Mouse (Mus musculus) liver, embryonic 15.5 days (tissue): ENCODE results near the gene Alg14. TPM values are rescaled to one million over a fixed set of nuclear protein-coding genes. Genes with fewer than 3 reads are reported as not detected.

Experiments
- ATAC-seq: fragments of 200-750 bp; cut with Nextera tagmentation; 2 replicates; pipeline ENCODE4 v1.8.0; 2017; ENCODE audit warnings: moderate number of reproducible peaks, mild to moderate bottlenecking, moderate library complexity; ENCODE audit not compliant: insufficient read depth
- H3K27ac ChIP-seq: fragments of 300-500 bp; sonication (generic); replicated peaks from 2 replicates; pipeline ENCODE4 v1.5.1; 2015; ENCODE audit warnings: mild to moderate bottlenecking, inconsistent platforms
- H3K27me3 ChIP-seq: fragments of 300-500 bp; sonication (generic); 2 replicates; pipeline ENCODE4 v1.6.1; 2015; ENCODE audit warnings: mild to moderate bottlenecking, inconsistent platforms
- H3K36me3 ChIP-seq: fragments of 300-500 bp; sonication (generic); replicated peaks from 2 replicates; pipeline ENCODE4 v1.6.1; 2015; ENCODE audit warnings: moderate library complexity, mild to moderate bottlenecking, inconsistent platforms
- H3K4me1 ChIP-seq: fragments of 300-500 bp; sonication (generic); replicated peaks from 2 replicates; pipeline ENCODE4 v1.6.1; 2015; ENCODE audit warnings: inconsistent platforms
- H3K4me2 ChIP-seq: fragments of 300-500 bp; sonication (generic); 2 replicates; pipeline ENCODE4 v1.6.1; 2015; ENCODE audit warnings: moderate library complexity, mild to moderate bottlenecking, inconsistent platforms
- H3K4me3 ChIP-seq: fragments of 300-500 bp; sonication (generic); replicated peaks from 2 replicates; pipeline ENCODE4 v1.5.1; 2015; ENCODE audit warnings: mild to moderate bottlenecking, inconsistent platforms
- H3K9ac ChIP-seq: fragments of 300-500 bp; sonication (generic); 2 replicates; pipeline ENCODE4 v1.6.1; 2015; ENCODE audit warnings: moderate library complexity, mild to moderate bottlenecking, inconsistent platforms
- H3K9me3 ChIP-seq: fragments of 300-500 bp; sonication (generic); replicated peaks from 2 replicates; pipeline ENCODE4 v1.6.1; 2016; ENCODE audit warnings: inconsistent platforms
- WGBS: fragments of 180-500 bp; shearing (Covaris S2); methylation state at CpG from one replicate; pipeline ENCODE4 v1.1.7; 2015; ENCODE audit warnings: mixed read lengths; ENCODE audit not compliant: insufficient replicate concordance; 5-methylcytosine and 5-hydroxymethylcytosine counted together
- polyA plus RNA-seq: library from polyadenylated mRNA; unstranded; fragments of >200 nt; fragmentation: Nextera tagmentation; extraction: Ambion mirVana; gene quantifications from 2 replicates; pipeline ENCODE4 v1.2.1, GENCODE M21; 2015

Alg14 gene
- polyA plus RNA-seq, 1 experiment from 2014 or later = 13.5 TPM

GRCm38 (mm10) chr3:121387471-121388009 is 96.0 kb downstream of the Alg14 start:
- H3K9me3 ChIP-seq = no peaks in the 10 kb centered on the region
- H3K4me3 ChIP-seq = no peak overlapping the region
- H3K36me3 ChIP-seq = no peaks in the 10 kb centered on the region
- ATAC-seq = no peak
- no peak overlapping the region for H3K27ac ChIP-seq
- H3K4me2 ChIP-seq = no peak overlapping the region
- no peak overlapping the region for H3K9ac ChIP-seq
- H3K4me1 ChIP-seq = peaks cover 13% of the 10 kb centered on the region; the same call in 1 of the 2 replicates
- H3K27me3 ChIP-seq = no peaks in the 10 kb centered on the region
- WGBS = 59% methylated on average over 3 of the region's 3 CpGs

GRCm38 (mm10) chr3:121389366-121389765 is 97.8 kb downstream of the Alg14 start:
- Histone ChIP-seq H3K27ac (no peak overlapping the region), H3K36me3 (no peaks in the 10 kb centered on the region), H3K27me3 (no peaks in the 10 kb centered on the region), H3K9ac (no peak overlapping the region), H3K4me1 (peaks cover 13% of the 10 kb centered on the region; the same call in 1 of the 2 replicates), H3K4me2 (no peak overlapping the region), H3K4me3 (no peak overlapping the region), H3K9me3 (no peaks in the 10 kb centered on the region)
- no peak for ATAC-seq
- 35% methylated on average over 8 of the region's 8 CpGs for WGBS

DNA sequence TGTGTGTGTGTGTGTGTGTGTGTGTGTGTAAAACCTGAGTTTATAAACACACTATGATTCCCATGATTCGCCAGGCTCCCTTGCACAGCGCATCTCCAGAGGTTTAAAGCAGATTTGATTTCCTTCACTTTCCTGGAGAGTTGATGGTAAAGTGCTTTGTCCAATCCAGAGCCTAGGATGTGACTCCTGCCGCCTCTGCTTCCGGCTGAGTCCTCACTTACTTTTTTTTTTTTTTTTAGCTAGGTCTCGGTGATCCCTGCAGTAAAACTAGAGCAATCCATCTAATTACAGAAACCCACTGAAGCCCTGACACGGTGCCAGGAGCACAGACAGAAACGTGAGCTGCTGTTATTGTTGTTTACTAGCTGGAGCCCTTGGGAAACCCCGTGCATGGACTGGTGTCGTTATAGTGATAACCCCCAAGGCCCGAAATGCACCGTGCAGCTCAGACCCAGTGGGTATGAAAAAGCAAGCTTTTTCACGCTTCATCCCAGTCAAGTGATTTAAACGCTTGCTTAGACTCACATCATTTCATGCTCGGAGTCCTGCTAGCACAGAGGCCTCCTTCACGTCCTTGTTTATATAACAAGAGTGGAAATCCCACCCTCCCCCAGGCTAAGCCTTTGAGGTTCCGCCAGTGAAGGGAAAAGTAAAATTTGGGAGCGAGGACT is 98.4 kb downstream of the Alg14 start:
- no peak overlapping the region for H3K9ac ChIP-seq
- no peaks in the 10 kb centered on the region for H3K9me3 ChIP-seq
- ATAC-seq = no peak
- peaks cover 13% of the 10 kb centered on the region; the same call in 1 of the 2 replicates for H3K4me1 ChIP-seq
- H3K4me3 ChIP-seq = no peak overlapping the region
- H3K36me3 ChIP-seq = no peaks in the 10 kb centered on the region
- 55% methylated on average over 17 of the region's 17 CpGs for WGBS
- H3K4me2 ChIP-seq = 0 out of 2 replicates have a peak overlapping the region, but pooled peaks have one; percentile 1
- H3K27ac ChIP-seq = no peak overlapping the region
- H3K27me3 ChIP-seq = no peaks in the 10 kb centered on the region

DNA sequence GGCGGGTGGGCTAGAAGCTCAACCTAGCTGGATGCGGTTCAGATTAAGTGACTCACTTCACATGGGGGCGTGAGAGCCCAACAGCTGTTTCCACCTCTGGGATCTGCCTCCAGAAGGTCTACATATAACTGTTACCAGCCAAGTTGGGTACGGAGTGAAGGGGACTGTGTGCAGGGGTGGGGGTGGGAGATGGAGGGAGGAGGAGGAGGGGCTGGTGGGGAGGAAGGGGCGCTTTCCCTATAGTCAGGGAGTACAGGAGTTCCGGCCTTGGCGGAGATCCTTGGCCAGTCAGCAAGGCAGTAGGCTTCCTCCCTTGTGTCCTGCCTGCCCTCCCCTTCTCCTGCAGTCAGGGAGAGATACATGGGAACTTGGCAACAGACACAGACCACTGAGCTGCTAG is 99.2 kb downstream of the Alg14 start:
- peaks cover 13% of the 10 kb centered on the region; the same call in 1 of the 2 replicates for H3K4me1 ChIP-seq
- H3K27me3 ChIP-seq = no peaks in the 10 kb centered on the region
- no peak overlapping the region for H3K4me2 ChIP-seq
- H3K36me3 ChIP-seq = no peaks in the 10 kb centered on the region
- WGBS = 67% methylated on average over 7 of the region's 7 CpGs
- no peak for ATAC-seq
- H3K27ac ChIP-seq = no peak overlapping the region
- H3K4me3 ChIP-seq = no peak overlapping the region
- H3K9ac ChIP-seq = no peak overlapping the region
- H3K9me3 ChIP-seq = no peaks in the 10 kb centered on the region

DNA sequence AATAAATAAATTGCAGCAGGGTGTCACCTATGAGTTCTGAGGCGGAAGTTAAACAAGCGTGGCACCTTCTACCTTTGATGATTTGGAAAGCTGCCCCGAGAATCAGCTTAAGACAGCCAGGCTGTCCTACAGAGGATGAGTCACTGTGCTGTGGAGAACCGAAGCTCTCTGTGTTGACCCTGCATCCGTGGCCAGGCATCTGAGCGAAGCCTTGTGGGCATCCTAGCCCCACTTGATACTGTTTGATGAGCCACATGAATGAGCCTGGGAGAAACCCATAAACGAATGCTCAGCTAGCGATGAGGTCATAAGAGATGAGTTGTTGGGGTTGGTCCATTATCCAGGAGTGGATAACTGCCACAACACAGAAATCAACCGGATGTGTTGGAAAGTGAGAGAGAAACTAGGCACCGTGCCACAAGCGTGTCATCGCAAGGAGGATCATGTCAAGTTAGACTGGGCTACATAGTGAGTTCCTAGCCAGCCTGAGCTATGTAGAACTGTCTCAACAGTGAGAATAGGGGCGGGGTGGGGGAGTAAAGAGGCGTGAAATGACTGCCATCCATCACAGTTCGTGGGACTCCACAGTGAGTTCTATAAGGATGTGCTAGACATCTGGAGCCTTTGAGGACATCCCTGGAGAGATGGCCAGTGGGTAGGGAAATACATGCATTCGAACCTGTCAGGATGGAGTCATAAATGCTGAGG is 104.2 kb downstream of the Alg14 start:
- H3K27ac ChIP-seq = no peak overlapping the region
- peaks cover 5% of the 10 kb centered on the region; the same call in 1 of the 2 replicates for H3K4me1 ChIP-seq
- H3K4me3 ChIP-seq = no peak overlapping the region
- no peak overlapping the region for H3K9ac ChIP-seq
- H3K4me2 ChIP-seq = no peak overlapping the region
- WGBS = 72% methylated on average over 16 of the region's 16 CpGs
- H3K9me3 ChIP-seq = no peaks in the 10 kb centered on the region
- ATAC-seq = no peak
- no peaks in the 10 kb centered on the region for H3K27me3 ChIP-seq
- no peaks in the 10 kb centered on the region for H3K36me3 ChIP-seq

GRCm38 (mm10) chr3:121396561-121396960 is 105.0 kb downstream of the Alg14 start:
- Histone ChIP-seq H3K4me1 (peaks cover 5% of the 10 kb centered on the region; the same call in 1 of the 2 replicates), H3K36me3 (no peaks in the 10 kb centered on the region), H3K4me3 (no peak overlapping the region), H3K9ac (no peak overlapping the region), H3K9me3 (no peaks in the 10 kb centered on the region), H3K27ac (no peak overlapping the region), H3K27me3 (no peaks in the 10 kb centered on the region), H3K4me2 (no peak overlapping the region)
- ATAC-seq = no peak
- 66% methylated on average over 7 of the region's 7 CpGs for WGBS

DNA sequence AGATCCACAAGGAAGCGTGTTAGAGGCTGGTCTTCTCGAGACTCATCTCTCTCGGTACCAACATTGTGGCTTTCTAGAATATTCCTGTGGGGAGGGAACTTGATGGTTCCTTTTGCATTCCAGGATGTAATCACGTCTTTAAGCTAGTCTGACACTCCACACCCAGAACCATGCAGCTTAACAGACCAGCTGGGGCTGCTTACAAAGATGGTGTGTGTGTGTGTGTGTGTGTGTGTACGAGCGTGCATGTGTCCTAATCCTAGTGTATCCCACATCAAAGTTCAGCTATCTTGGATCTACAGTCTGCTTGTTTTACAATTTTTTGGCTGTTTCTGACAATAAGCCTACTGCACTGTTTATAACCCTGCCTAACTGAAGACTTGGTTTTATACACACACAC is 105.4 kb downstream of the Alg14 start:
- H3K4me2 ChIP-seq = no peak overlapping the region
- H3K27me3 ChIP-seq = no peaks in the 10 kb centered on the region
- H3K36me3 ChIP-seq = no peaks in the 10 kb centered on the region
- no peaks in the 10 kb centered on the region for H3K9me3 ChIP-seq
- H3K9ac ChIP-seq = no peak overlapping the region
- H3K4me1 ChIP-seq = peaks cover 5% of the 10 kb centered on the region; the same call in 1 of the 2 replicates
- H3K27ac ChIP-seq = no peak overlapping the region
- no peak for ATAC-seq
- H3K4me3 ChIP-seq = no peak overlapping the region
- WGBS = 62% methylated on average over 6 of the region's 6 CpGs

GRCm38 (mm10) chr3:121401384-121401783 is 109.8 kb downstream of the Alg14 start:
- Histone ChIP-seq H3K36me3 (no peaks in the 10 kb centered on the region), H3K9me3 (no peaks in the 10 kb centered on the region), H3K4me3 (no peak overlapping the region), H3K27ac (no peak overlapping the region), H3K4me2 (no peak overlapping the region), H3K4me1 (0 out of 2 replicates have a peak, but pooled peaks cover 2% of the 10 kb centered on the region), H3K9ac (no peak overlapping the region), H3K27me3 (no peaks in the 10 kb centered on the region)
- ATAC-seq = no peak
- WGBS = 55% methylated on average over 4 of the region's 4 CpGs

GRCm38 (mm10) chr3:121402096-121402495 is 110.5 kb downstream of the Alg14 start:
- 65% methylated on average over 6 of the region's 6 CpGs for WGBS
- no peak overlapping the region for H3K27ac ChIP-seq
- H3K9ac ChIP-seq = no peak overlapping the region
- no peaks in the 10 kb centered on the region for H3K36me3 ChIP-seq
- no peak overlapping the region for H3K4me2 ChIP-seq
- no peak overlapping the region for H3K4me3 ChIP-seq
- ATAC-seq = no peak
- H3K9me3 ChIP-seq = no peaks in the 10 kb centered on the region
- 0 out of 2 replicates have a peak, but pooled peaks cover 2% of the 10 kb centered on the region for H3K4me1 ChIP-seq
- no peaks in the 10 kb centered on the region for H3K27me3 ChIP-seq

- ATAC-seq = no peak
- H3K27ac ChIP-seq = no peak overlapping the region
- 39% methylated on average over 5 of the region's 5 CpGs for WGBS
Measured at GRCm38 (mm10) chr3:121403449-121403848, 111.9 kb downstream of the Alg14 start.

DNA sequence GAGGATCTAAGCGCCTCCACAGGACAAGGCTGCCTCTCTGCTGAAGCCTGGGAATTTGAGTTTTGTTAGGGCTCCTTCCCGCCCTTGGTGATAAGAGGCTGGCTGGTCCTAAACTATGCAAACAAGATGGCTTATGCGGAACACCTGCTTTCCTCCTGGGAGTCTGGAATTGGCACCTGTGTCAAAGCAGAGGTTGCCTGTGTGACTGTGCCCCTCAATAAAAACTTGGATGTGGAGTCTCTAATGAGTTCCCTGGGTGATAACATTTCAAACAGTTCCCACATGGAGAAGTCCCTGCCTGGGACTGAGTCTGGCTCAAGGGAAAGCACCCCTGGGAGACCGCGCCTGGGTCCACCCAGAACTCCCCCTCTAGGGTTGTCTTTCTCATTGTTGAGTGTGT is 113.5 kb downstream of the Alg14 start:
- Histone ChIP-seq H3K9ac (no peak overlapping the region), H3K27me3 (no peaks in the 10 kb centered on the region), H3K4me3 (no peak overlapping the region), H3K27ac (no peak overlapping the region), H3K36me3 (no peaks in the 10 kb centered on the region), H3K9me3 (no peaks in the 10 kb centered on the region), H3K4me1 (no peaks in the 10 kb centered on the region), H3K4me2 (no peak overlapping the region)
- 73% methylated on average over 5 of the region's 5 CpGs for WGBS
- no peak for ATAC-seq

More at GRCm38 (mm10) chr3:121403449-121403848, 111.9 kb downstream of the Alg14 start:
- Histone ChIP-seq H3K9ac (no peak overlapping the region), H3K4me1 (no peaks in the 10 kb centered on the region), H3K27me3 (no peaks in the 10 kb centered on the region), H3K4me2 (no peak overlapping the region), H3K4me3 (no peak overlapping the region), H3K36me3 (no peaks in the 10 kb centered on the region), H3K9me3 (no peaks in the 10 kb centered on the region)
